Mouse (Mus musculus) macrophage (primary cell): ENCODE measurements around the gene Edil3. TPM values are rescaled to one million over a fixed set of nuclear protein-coding genes. Genes with fewer than 3 reads are reported as not detected.
A peak's percentile ranks its signal among the peaks of the same experiment; 100 is the strongest.

ENCODE experiments used
- H3K27ac ChIP-seq: fragments of 350-480 bp; formaldehyde crosslinking; 2 replicates; pipeline ENCODE4 v1.9.0; 2021
- H3K36me3 ChIP-seq: fragments of 350-480 bp; formaldehyde crosslinking; 2 replicates; pipeline ENCODE4 v1.9.0; 2021; ENCODE audit errors: inconsistent target
- H3K4me3 ChIP-seq: fragments of 350-480 bp; formaldehyde crosslinking; 2 replicates; pipeline ENCODE4 v1.9.0; 2021; ENCODE audit errors: inconsistent target
- H3K79me2 ChIP-seq: fragments of 350-480 bp; formaldehyde crosslinking; 2 replicates; pipeline ENCODE4 v1.9.0; 2021; ENCODE audit errors: inconsistent target
- WGBS: methylation state at CpG from one replicate; pipeline ENCODE4 v1.1.7; 2026; ENCODE audit warnings: inconsistent platforms; ENCODE audit not compliant: missing documents; 5-methylcytosine and 5-hydroxymethylcytosine counted together
- polyA plus RNA-seq: library from polyadenylated mRNA; stranded (reverse); fragments of 250-400 nt; gene quantifications from 3 replicates; pipeline ENCODE4 v1.2.4, GENCODE M21; 2018; ENCODE audit warnings: inconsistent platforms
- total RNA-seq, 78 experiments: library from RNA; depleted of rRNA; stranded (reverse); fragments of 250-400 nt; gene quantifications; 1 replicate in 9 of 78; 2 replicates in 24 of 78; 3 replicates in 43 of 78; 4 replicates in 2 of 78; pipeline ENCODE4 v1.2.4; 2018; ENCODE audit warnings: inconsistent platforms in 56 of 78

Edil3 gene
- 10 to 100 TPM in 3 of 26 experiments, 1 to 10 TPM in 16, under 1 TPM in 7; 0.25 to 14.7 (median 2.2) TPM for total RNA-seq (2018; cell fraction: chromatin; rRNA removed)
- total RNA-seq (2018; cell fraction: cytosol; rRNA removed) = 1 to 10 TPM in 5 of 26 experiments, under 1 TPM in 21; 0.04 to 1.4 (median 0.49) TPM
- total RNA-seq (2018; cell fraction: nucleus; rRNA removed) = 10 to 100 TPM in 1 of 26 experiments, 1 to 10 TPM in 14, under 1 TPM in 11; 0.25 to 19.6 (median 2.2) TPM
- 0.52 to 1.3 TPM (median 0.62 TPM) in 3 replicates for polyA plus RNA-seq

DNA sequence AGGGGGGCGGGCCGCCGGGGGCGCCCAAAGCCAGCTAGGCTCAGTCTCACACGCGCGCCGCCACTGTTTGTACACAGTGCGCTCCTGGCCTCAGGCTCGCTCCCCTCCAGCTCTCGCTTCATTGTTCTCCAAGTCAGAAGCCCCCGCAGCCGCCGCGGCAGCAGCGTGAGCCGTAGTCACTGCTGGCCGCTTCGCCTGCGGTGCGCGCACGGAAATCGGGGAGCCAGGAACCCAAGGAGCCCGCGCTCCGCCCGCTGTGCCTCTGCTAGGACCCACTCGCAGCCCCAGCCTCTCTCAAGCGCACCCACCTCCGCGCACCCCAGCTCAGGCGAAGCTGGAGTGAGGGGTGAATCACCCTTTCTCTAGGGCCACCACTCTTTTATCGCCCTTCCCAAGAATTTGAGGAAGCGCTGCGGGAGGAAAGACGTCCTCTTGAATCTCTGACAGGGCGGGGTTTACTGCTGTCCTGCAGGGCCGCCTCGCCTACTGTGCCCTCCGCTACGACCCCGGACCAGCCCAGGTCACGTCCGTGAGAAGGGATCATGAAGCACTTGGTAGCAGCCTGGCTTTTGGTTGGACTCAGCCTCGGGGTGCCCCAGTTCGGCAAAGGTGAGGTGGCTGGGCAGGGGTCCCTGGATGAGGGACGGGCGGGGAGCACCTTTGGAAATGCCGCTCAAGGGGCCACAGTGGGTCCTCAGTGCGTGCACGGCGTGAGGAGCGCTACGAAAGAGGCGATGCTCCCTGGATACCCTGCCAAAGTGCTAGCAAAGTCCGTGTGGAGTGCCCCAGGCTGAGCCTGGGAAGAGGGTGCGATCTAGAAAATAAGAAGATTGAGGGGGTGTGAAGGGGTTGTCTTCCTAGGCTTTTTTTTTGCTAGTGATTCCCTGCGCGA, at the start of gene Edil3:
Gene Edil3, plus strand, starts transcription at position 33 of the 892 bp plus-strand sequence.
- Histone ChIP-seq H3K27ac (0 out of 2 replicates have a peak within 1 kb of the TSS, but pooled peaks have one; percentile 13), H3K79me2 (no peaks in the 10 kb centered on the region), H3K36me3 (no peaks in the 10 kb centered on the region), H3K4me3 (peak within 1 kb of the TSS; percentile 49)
- WGBS = 2% methylated on average over 60 of the region's 60 CpGs

DNA sequence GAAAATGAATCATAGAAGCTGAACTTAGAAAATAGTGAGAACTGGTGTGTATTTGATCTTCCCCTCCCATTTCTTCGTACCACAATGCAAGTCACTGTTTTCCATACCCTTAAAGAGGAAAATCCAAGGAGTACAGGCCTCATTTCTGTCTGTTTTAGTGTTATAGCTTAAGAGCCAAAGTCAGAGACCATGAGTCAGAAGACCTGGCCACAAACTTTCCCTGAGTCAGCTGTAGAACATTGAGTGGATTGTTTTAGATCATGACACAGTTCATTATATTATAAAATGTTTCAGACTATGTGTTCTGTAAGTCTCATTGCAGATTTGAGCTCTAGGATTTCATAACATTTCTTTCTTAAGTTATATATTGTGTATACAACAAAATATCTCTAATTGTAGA, 22.1 kb upstream of the Edil3 start:
- no peaks in the 10 kb centered on the region for H3K79me2 ChIP-seq
- no peak overlapping the region for H3K27ac ChIP-seq
- no peaks in the 10 kb centered on the region for H3K36me3 ChIP-seq
- no peak overlapping the region for H3K4me3 ChIP-seq
- 93% methylated on average over 1 of the region's 1 CpGs for WGBS

DNA sequence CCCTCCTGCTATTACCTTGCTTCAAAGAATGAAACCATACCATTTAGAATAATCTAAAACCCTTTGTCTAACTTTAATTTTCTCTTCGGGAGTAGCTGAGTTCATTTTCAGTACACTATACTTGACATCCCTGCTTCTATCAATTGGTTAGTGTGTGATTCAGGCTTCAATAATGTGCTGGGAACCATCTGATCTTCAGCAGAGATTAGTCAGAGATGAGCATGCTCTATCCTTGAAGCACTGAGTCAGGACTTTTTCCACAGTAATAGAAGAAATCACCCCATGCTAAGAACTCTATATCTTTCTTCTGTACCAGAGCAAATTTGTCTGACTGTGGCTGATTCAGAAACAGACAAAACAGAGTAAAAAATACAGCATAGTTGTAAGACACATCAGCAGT, 20.3 kb upstream of the Edil3 start:
- H3K27ac ChIP-seq = no peak overlapping the region
- 79% methylated on average over 1 of the region's 1 CpGs for WGBS
- no peaks in the 10 kb centered on the region for H3K79me2 ChIP-seq
- H3K4me3 ChIP-seq = no peak overlapping the region
- H3K36me3 ChIP-seq = no peaks in the 10 kb centered on the region

DNA sequence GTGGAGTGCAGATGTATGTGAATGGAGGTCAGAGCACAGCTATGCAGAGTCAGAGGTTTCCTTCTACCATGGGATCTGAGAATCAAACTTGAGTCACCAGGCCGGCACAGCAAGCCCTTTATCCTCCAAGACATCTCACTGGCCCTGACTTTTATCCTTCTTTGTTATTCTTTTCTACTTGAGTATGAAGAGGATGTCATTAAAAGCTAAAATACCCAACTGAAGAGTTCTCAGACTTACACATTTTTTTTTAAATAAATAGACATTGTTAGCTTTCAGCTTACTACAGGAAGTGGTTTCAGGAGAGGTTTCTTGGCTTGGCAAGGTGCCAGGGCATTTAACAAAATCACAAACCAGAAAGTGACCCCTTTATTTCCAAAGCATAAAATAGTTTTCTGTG, 15.4 kb upstream of the Edil3 start:
- whole genome bisulfite sequencing = 8% methylated on average over 1 of the region's 1 CpGs
- Histone ChIP-seq H3K4me3 (no peak overlapping the region), H3K79me2 (no peaks in the 10 kb centered on the region), H3K36me3 (no peaks in the 10 kb centered on the region), H3K27ac (no peak overlapping the region)

DNA sequence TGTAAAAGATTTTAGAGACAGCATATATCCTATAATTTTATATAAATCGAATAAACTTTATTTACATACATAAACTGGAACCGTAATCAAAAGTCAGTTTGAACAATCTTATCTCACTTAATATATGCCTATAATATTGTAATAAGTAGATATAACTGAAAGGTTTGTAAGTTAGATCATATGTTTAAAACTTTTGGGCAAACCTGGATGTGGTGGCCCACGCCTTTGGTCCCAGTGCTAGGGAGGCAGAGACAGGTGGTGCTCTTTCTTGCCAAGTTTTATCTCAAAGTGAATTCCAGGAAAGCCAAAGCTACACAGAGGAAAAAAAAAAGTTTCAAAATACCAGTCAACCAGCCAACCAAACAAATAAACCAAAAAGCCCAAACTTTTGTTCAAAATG, 15.0 kb upstream of the Edil3 start:
- H3K4me3 ChIP-seq = no peak overlapping the region
- H3K27ac ChIP-seq = no peak overlapping the region
- H3K79me2 ChIP-seq = no peaks in the 10 kb centered on the region
- 93% methylated on average over 3 of the region's 3 CpGs for WGBS
- no peaks in the 10 kb centered on the region for H3K36me3 ChIP-seq

DNA sequence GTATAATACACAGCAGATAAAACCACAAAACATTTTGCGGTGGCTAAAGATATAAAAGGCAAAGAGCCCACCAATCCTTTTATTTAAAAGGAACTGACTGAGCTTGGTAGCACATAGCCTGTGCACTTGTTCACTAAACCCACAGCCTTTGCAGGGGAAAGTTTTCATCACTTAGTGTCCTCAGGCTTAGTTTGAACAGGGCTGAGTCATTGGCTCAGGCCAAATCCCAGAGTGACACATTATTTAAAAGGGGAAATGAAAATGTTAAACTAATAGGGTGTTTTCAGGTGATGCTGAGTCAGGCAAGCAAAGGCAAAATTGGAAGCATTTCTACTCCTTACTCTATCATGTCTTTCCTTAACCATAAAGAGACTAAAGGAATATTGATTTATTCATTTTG, 11.2 kb upstream of the Edil3 start:
- Histone ChIP-seq H3K79me2 (no peaks in the 10 kb centered on the region), H3K4me3 (no peak overlapping the region), H3K27ac (no peak overlapping the region), H3K36me3 (no peaks in the 10 kb centered on the region)
- 88% methylated on average over 1 of the region's 1 CpGs for WGBS

DNA sequence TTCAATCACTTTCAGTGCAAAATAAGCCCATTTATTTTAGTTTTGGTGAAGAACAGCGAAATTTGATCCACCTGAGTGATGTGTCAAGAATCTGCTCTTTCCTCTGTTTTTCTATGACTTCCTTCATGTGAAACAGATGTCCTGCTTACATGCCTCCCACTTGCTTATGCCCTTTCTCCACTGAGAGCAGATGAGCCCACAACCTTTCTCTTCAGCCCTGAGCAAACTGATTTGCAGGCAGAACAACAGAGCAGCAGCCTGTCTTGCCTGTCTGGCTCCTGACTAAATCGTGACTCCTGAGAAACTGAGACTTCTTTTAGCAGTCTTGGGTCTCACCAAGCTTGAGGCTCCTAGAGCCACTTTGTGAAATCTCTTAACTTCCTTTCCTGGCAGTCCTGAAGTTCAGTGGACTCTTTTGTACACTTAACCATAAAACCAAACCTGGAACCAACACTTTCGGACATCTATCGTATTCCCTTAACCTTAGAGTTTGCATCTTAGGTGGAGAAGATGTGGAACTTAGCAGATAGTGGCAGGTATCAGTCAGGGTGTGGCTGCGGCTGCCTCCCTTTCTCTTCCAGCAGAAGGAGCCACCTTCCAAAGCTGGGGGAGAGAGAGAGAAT, 475 bp upstream of the Edil3 start:
- Histone ChIP-seq H3K4me3 (peak overlapping the region; percentile 49; the same call in 1 of the 2 replicates), H3K27ac (no peak overlapping the region), H3K79me2 (no peaks in the 10 kb centered on the region), H3K36me3 (no peaks in the 10 kb centered on the region)
- 45% methylated on average over 4 of the region's 5 CpGs for WGBS

DNA sequence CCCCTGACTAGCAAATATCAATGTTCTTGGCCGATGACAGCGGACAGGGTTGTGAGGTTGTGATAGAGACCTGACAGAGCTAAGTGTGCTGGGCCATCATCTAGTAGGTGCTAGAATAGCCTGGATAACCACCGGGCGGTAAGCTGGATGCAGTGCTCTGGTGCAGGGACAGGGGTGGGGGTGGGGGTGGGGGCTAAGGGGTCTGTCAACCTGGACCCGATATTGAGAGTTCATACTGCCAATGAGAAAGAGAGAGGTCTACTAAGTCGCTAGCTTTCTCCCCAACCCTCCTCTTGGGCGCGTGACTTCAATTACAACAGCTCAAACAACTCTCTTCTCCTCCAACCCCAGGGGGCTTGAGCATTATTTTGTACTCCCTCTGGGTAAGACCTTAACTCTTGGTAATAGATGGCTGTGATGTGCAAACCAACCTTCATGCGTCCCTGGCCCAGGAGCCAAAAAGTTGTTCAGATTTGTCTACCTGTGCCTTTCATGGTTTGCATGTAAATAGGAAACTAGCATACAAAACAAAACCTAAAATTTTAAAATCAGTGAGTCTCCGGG, 1.1 kb downstream of the Edil3 start:
- H3K27ac ChIP-seq = no peak overlapping the region
- no peaks in the 10 kb centered on the region for H3K36me3 ChIP-seq
- H3K79me2 ChIP-seq = no peaks in the 10 kb centered on the region
- 27% methylated on average over 10 of the region's 10 CpGs for WGBS
- H3K4me3 ChIP-seq = peak overlapping the region; percentile 49

DNA sequence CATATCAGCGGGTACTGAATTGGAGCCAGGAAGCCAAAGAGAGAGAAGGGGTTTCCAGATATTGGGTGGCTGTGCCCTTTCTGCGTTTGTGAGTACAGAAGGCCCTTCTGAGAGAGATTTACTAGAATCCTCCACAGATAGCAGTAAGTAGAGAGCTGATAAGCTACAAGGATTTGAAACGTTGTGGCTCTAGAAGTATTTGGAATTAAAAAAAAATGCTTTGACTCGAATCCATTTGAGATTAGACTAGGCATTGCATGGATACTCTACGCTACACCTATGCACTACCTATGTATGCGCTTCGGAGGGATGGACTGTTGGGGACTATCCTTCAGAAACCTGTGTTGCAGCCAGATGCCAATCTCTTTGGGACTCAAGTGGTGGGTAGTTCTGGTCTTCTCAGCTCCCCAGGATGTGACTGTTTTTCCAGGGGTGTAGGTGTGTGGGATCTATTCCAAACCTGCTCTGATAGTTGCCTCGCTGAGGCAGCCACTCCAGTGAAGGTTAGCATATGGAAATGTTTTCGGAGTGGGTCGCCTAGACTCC, 1.8 kb downstream of the Edil3 start:
- Histone ChIP-seq H3K27ac (no peak overlapping the region), H3K4me3 (peak overlapping the region; percentile 36; the same call in 1 of the 2 replicates), H3K36me3 (no peaks in the 10 kb centered on the region), H3K79me2 (no peaks in the 10 kb centered on the region)
- 31% methylated on average over 10 of the region's 10 CpGs for WGBS

DNA sequence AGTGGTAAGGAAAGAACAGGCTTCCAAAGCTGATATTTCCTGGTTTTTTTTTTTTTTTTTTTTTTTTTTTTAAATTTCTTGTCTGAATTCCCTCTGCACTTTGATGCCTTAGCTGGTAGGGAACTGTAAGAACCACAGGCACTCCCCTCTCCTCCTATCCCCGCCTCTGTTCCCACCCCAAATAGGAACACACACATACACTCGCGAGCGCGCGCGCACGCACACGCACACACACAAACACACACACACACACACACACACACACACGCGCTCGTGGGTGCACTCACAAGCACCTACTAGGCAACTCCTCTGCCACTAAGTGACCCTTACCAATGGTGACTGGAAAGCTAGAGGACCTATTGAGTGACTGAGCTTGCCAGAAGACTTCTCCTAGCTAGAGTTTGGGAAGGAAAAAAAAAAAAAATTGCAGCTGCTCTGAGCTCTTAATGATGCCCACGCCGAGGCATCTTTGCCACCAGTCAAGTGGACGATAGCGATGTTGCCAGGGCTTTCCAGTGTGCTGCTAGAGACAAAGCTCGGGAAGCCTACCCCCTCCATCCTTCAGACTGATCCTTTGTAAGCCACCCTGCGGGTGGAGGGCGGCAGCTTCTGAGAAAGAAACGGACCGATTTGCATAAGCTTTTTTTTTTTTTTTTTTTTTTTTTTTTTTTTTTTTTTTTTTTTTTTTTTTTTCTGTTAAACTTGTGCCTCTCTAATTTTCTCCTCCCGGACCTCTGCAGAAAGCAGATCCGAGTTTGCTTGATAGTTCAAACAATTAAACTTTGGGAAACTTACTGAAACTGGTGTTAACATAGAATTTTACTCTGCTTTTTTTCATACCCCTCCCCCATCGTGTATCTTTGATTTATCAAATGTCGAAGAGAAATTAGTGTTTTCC, 2.5 kb downstream of the Edil3 start:
- Histone ChIP-seq H3K36me3 (no peaks in the 10 kb centered on the region), H3K27ac (no peak overlapping the region), H3K79me2 (no peaks in the 10 kb centered on the region), H3K4me3 (peak overlapping the region; percentile 36)
- WGBS = 3% methylated on average over 25 of the region's 25 CpGs

DNA sequence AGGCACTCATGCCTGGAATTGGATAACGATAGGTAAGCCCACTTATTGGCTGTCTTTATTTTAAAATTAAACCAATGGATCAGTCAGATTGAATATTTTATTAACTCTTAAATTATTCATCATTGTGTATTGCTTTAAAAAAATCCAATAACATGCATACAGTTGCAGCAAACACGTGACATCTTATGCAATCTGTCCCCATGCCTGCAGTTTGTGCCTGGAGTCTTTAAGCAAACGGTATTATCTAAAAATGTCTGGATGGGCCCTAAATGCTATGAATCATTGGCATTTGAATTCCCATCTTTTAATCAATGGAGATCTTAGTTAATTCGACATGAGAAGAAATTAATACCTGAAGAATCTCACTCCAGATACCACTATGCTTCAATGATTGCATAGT, 3.2 kb downstream of the Edil3 start:
- Histone ChIP-seq H3K27ac (no peak overlapping the region), H3K36me3 (no peaks in the 10 kb centered on the region), H3K4me3 (no peak overlapping the region; the same call in 1 of the 2 replicates), H3K79me2 (no peaks in the 10 kb centered on the region)
- 42% methylated on average over 4 of the region's 4 CpGs for WGBS

DNA sequence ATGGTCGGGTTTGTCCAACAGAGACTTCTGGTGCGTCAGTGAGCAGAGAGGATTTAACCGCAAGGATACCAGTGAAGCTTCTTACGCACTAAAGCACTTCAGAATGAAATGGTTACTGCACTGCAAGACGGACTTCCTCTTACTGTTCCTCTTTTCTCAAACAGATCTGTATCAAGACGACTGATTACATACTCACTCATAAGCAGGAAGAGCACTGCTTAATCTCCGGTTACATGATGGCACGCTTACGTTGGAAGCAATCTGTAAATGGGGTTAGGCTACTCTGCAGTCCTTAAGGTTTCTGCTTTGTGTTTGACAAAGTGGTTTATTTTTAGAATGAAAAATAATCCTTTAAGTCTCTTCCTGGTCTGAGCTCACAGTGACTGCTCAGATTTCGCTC, 7.1 kb downstream of the Edil3 start:
- 7% methylated on average over 10 of the region's 10 CpGs for WGBS

DNA sequence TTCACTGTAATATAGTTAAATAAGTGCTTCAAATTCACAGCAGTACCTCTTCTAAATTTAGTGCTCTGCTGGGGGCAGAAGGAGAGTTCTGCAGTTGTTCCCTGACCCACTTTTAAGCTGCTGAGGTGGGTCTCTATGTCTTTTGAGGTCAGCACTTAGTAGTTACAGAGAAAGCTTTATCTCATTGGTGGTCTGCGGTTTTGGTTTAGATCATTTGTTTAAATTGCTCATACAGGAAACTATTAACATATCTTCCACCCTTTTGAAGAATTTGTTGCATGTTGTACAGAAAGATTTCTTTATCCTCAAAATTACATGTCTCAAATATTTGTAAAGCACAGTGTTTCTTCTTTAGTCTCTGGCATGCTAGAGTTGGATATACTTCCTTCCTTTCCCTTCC, 12.5 kb downstream of the Edil3 start:
- Histone ChIP-seq H3K79me2 (no peaks in the 10 kb centered on the region), H3K27ac (no peak overlapping the region), H3K36me3 (no peaks in the 10 kb centered on the region), H3K4me3 (no peak overlapping the region)
- 90% methylated on average over 1 of the region's 1 CpGs for WGBS

More for the DNA sequence above, 7.1 kb downstream of the Edil3 start:
- Histone ChIP-seq H3K79me2 (no peaks in the 10 kb centered on the region), H3K4me3 (no peak overlapping the region), H3K36me3 (no peaks in the 10 kb centered on the region), H3K27ac (peak overlapping the region; percentile 25; the same call in 1 of the 2 replicates)
